Mouse (Mus musculus) CH12.LX (cell line): ENCODE results near the gene Tlx3. TPM values are rescaled to one million over a fixed set of nuclear protein-coding genes. Genes with fewer than 3 reads are reported as not detected.

Experiments
- DNase-seq: peaks from one replicate; pipeline ENCODE4 v3.0.0-alpha.2; 2013; ENCODE audit errors: extremely low read depth
- H3K27ac ChIP-seq: 2 replicates; pipeline ENCODE4 v1.5.1; 2012; ENCODE audit warnings: low read depth, mild to moderate bottlenecking, control low read depth, moderate library complexity; ENCODE audit not compliant: insufficient read depth
- H3K27me3 ChIP-seq: replicated peaks from 2 replicates; pipeline ENCODE3; 2012; ENCODE audit warnings: inconsistent platforms
- H3K36me3 ChIP-seq, 2 experiments: replicated peaks in 1 of 2; 2 replicates each; pipeline versions ENCODE3 to v1.6.1; 2012; ENCODE audit warnings: inconsistent platforms in 1 of 2, low read length in 1 of 2, mild to moderate bottlenecking in 1 of 2, mixed read lengths in 1 of 2, moderate library complexity in 1 of 2; ENCODE audit not compliant: control insufficient read depth in 1 of 2, insufficient read depth in 1 of 2
- H3K4me1 ChIP-seq, 2 experiments: 2 replicates each; pipeline ENCODE4 v1.6.1; 2012; ENCODE audit warnings: inconsistent platforms in 1 of 2, moderate library complexity in 1 of 2; ENCODE audit not compliant: insufficient read depth in 2 of 2, control insufficient read depth in 1 of 2
- H3K4me2 ChIP-seq: 2 replicates; pipeline ENCODE4 v1.6.1; 2012; ENCODE audit warnings: low read depth, mild to moderate bottlenecking, control low read depth; ENCODE audit not compliant: poor library complexity, insufficient read depth, severe bottlenecking
- H3K4me3 ChIP-seq, 3 experiments: fragments of 150-350 bp in 1 of 3; sonication (generic) in 1 of 3; replicated peaks in 1 of 3; 2 replicates each; pipeline versions ENCODE3 to v1.5.1; 2011 to 2012; ENCODE audit warnings: low read depth in 2 of 3, low read length in 2 of 3, mild to moderate bottlenecking in 2 of 3, moderate library complexity in 2 of 3, control low read depth in 1 of 3, improper control_type of control experiment in 1 of 3, inconsistent platforms in 1 of 3, mixed read lengths in 1 of 3; ENCODE audit not compliant: poor library complexity in 1 of 3
- H3K79me2 ChIP-seq: replicated peaks from 2 replicates; pipeline ENCODE4 v1.6.1; 2012; ENCODE audit warnings: mild to moderate bottlenecking, moderate library complexity; ENCODE audit not compliant: control insufficient read depth, poor library complexity, insufficient read depth, severe bottlenecking; ENCODE audit errors: extremely low read depth
- H3K9ac ChIP-seq: 2 replicates; pipeline ENCODE4 v1.6.1; 2012; ENCODE audit warnings: low read depth, mild to moderate bottlenecking, control low read depth, moderate library complexity; ENCODE audit not compliant: insufficient read depth
- H3K9me3 ChIP-seq: replicated peaks from 2 replicates; pipeline ENCODE3; 2012; ENCODE audit warnings: low read length, inconsistent platforms, mixed read lengths
- BHLHE40 ChIP-seq: IDR thresholded peaks from 2 replicates; pipeline ENCODE4 v1.6.1; 2011; ENCODE audit warnings: mild to moderate bottlenecking, low read depth, low read length, improper control_type of control experiment
- CHD1 ChIP-seq: IDR thresholded peaks from 2 replicates; pipeline ENCODE4 v1.6.1; 2012; ENCODE audit warnings: low read depth, low read length, improper control_type of control experiment, inconsistent platforms
- CHD2 ChIP-seq: IDR thresholded peaks from 2 replicates; pipeline ENCODE4 v1.6.1; 2011; ENCODE audit warnings: low read length, improper control_type of control experiment
- CTCF ChIP-seq, 2 experiments: IDR thresholded peaks in 1 of 2; conservative IDR thresholded peaks in 1 of 2; 2 replicates each; pipeline ENCODE4 v1.5.1; 2011 to 2012; ENCODE audit warnings: low read depth in 2 of 2, low read length in 2 of 2, improper control_type of control experiment in 1 of 2, inconsistent platforms in 1 of 2, mild to moderate bottlenecking in 1 of 2, moderate library complexity in 1 of 2
- E2F4 ChIP-seq: IDR thresholded peaks from 2 replicates; pipeline ENCODE4 v1.6.1; 2011; ENCODE audit warnings: low read depth, low read length, improper control_type of control experiment; ENCODE audit not compliant: insufficient replicate concordance
- ELF1 ChIP-seq: IDR thresholded peaks from 2 replicates; pipeline ENCODE4 v1.6.1; 2014; ENCODE audit warnings: low read depth, mild to moderate bottlenecking, inconsistent platforms, low read length, improper control_type of control experiment
- EP300 ChIP-seq: IDR thresholded peaks from 2 replicates; pipeline ENCODE4 v1.6.1; 2011; ENCODE audit warnings: low read length, improper control_type of control experiment
- ETS1 ChIP-seq: conservative IDR thresholded peaks from 2 replicates; pipeline ENCODE4 v1.6.1; 2012; ENCODE audit warnings: low read depth, mild to moderate bottlenecking, inconsistent platforms, low read length, improper control_type of control experiment, moderate library complexity
- GABPA ChIP-seq: IDR thresholded peaks from 2 replicates; pipeline ENCODE4 v1.6.1; 2012; ENCODE audit warnings: low read depth, low read length, improper control_type of control experiment, inconsistent platforms; ENCODE audit not compliant: insufficient replicate concordance
- HCFC1 ChIP-seq: IDR thresholded peaks from 2 replicates; pipeline ENCODE4 v1.6.1; 2012; ENCODE audit warnings: low read depth, mild to moderate bottlenecking, inconsistent platforms, low read length, improper control_type of control experiment
- IRF4 ChIP-seq: IDR thresholded peaks from 2 replicates; pipeline ENCODE4 v1.6.1; 2014; ENCODE audit warnings: low read depth, mild to moderate bottlenecking, inconsistent platforms, low read length, improper control_type of control experiment
- JUN ChIP-seq: IDR thresholded peaks from 2 replicates; pipeline ENCODE4 v1.6.1; 2011; ENCODE audit warnings: low read depth, mild to moderate bottlenecking, low read length, improper control_type of control experiment, moderate library complexity; ENCODE audit not compliant: insufficient read depth
- JUND ChIP-seq: conservative IDR thresholded peaks from 2 replicates; pipeline ENCODE4 v1.6.1; 2011; ENCODE audit warnings: low read depth, low read length, improper control_type of control experiment
- KAT2A ChIP-seq: IDR thresholded peaks from 2 replicates; pipeline ENCODE4 v1.6.1; 2012; ENCODE audit warnings: low read length, improper control_type of control experiment, inconsistent platforms; ENCODE audit not compliant: insufficient replicate concordance
- MAFK ChIP-seq: IDR thresholded peaks from 2 replicates; pipeline ENCODE4 v1.6.1; 2011; ENCODE audit warnings: low read length, improper control_type of control experiment; ENCODE audit not compliant: insufficient replicate concordance
- MAX ChIP-seq: IDR thresholded peaks from 2 replicates; pipeline ENCODE4 v1.6.1; 2011; ENCODE audit warnings: low read length, improper control_type of control experiment
- MAZ ChIP-seq: IDR thresholded peaks from 2 replicates; pipeline ENCODE4 v1.6.1; 2012; ENCODE audit warnings: low read depth, mild to moderate bottlenecking, inconsistent platforms, low read length, improper control_type of control experiment, moderate library complexity
- MXI1 ChIP-seq: IDR thresholded peaks from 2 replicates; pipeline ENCODE4 v1.6.1; 2011; ENCODE audit warnings: mild to moderate bottlenecking, low read depth, low read length, improper control_type of control experiment
- MYC ChIP-seq: IDR thresholded peaks from 2 replicates; pipeline ENCODE4 v1.6.1; 2011; ENCODE audit warnings: low read depth, mild to moderate bottlenecking, improper control_type of control experiment, low read length
- NELFE ChIP-seq: IDR thresholded peaks from 2 replicates; pipeline ENCODE4 v1.6.1; 2011; ENCODE audit warnings: low read depth, low read length, improper control_type of control experiment
- NRF1 ChIP-seq: IDR thresholded peaks from 2 replicates; pipeline ENCODE4 v1.6.1; 2014; ENCODE audit warnings: low read depth, mild to moderate bottlenecking, inconsistent platforms, low read length, improper control_type of control experiment, moderate library complexity
- PAX5 ChIP-seq: IDR thresholded peaks from 2 replicates; pipeline ENCODE4 v1.6.1; 2012; ENCODE audit warnings: low read length, inconsistent platforms, mixed read lengths
- POLR2A ChIP-seq: IDR thresholded peaks from 2 replicates; pipeline ENCODE4 v1.6.1; 2011; ENCODE audit warnings: low read depth, mild to moderate bottlenecking, improper control_type of control experiment, low read length
- POLR2AphosphoS2 ChIP-seq: IDR thresholded peaks from 2 replicates; pipeline ENCODE4 v1.6.1; 2011; ENCODE audit warnings: low read depth, low read length, improper control_type of control experiment
- RAD21 ChIP-seq: IDR thresholded peaks from 2 replicates; pipeline ENCODE4 v1.6.1; 2011; ENCODE audit warnings: low read depth, mild to moderate bottlenecking, low read length, improper control_type of control experiment, moderate library complexity
- RCOR1 ChIP-seq: conservative IDR thresholded peaks from 2 replicates; pipeline ENCODE4 v1.6.1; 2012; ENCODE audit warnings: low read depth, mild to moderate bottlenecking, inconsistent platforms, low read length, improper control_type of control experiment
- SIN3A ChIP-seq: IDR thresholded peaks from 2 replicates; pipeline ENCODE4 v1.6.1; 2012; ENCODE audit warnings: low read length, improper control_type of control experiment, inconsistent platforms
- SMC3 ChIP-seq: IDR thresholded peaks from 2 replicates; pipeline ENCODE4 v1.6.1; 2011; ENCODE audit warnings: low read depth, low read length, improper control_type of control experiment
- TBP ChIP-seq: conservative IDR thresholded peaks from 2 replicates; pipeline ENCODE4 v1.6.1; 2011; ENCODE audit warnings: low read depth, low read length, improper control_type of control experiment
- TCF12 ChIP-seq: IDR thresholded peaks from 2 replicates; pipeline ENCODE4 v1.6.1; 2014; ENCODE audit warnings: low read depth, mild to moderate bottlenecking, inconsistent platforms, low read length, improper control_type of control experiment
- UBTF ChIP-seq: IDR thresholded peaks from 2 replicates; pipeline ENCODE4 v1.6.1; 2012; ENCODE audit warnings: low read depth, mild to moderate bottlenecking, inconsistent platforms, low read length, improper control_type of control experiment, moderate library complexity
- USF1 ChIP-seq: IDR thresholded peaks from 2 replicates; pipeline ENCODE4 v1.6.1; 2014; ENCODE audit warnings: low read depth, mild to moderate bottlenecking, inconsistent platforms, low read length, improper control_type of control experiment
- USF2 ChIP-seq: conservative IDR thresholded peaks from 2 replicates; pipeline ENCODE4 v1.6.1; 2011; ENCODE audit warnings: low read depth, low read length, improper control_type of control experiment
- ZC3H11A ChIP-seq: IDR thresholded peaks from 2 replicates; pipeline ENCODE4 v1.6.1; 2012; ENCODE audit warnings: low read depth, mild to moderate bottlenecking, inconsistent platforms, low read length, improper control_type of control experiment
- ZKSCAN1 ChIP-seq: IDR thresholded peaks from 2 replicates; pipeline ENCODE4 v1.6.1; 2012; ENCODE audit warnings: low read depth, inconsistent platforms, low read length, improper control_type of control experiment, borderline replicate concordance
- ZMIZ1 ChIP-seq: IDR thresholded peaks from 2 replicates; pipeline ENCODE4 v1.6.1; 2012; ENCODE audit warnings: low read depth, mild to moderate bottlenecking, inconsistent platforms, low read length, improper control_type of control experiment
- ZNF384 ChIP-seq: IDR thresholded peaks from 2 replicates; pipeline ENCODE4 v1.6.1; 2012; ENCODE audit warnings: low read depth, low read length, improper control_type of control experiment, inconsistent platforms
- dilution Hi-C: fragments of 300-500 bp; cut with MboI; formaldehyde crosslinking; loops from 2 replicates; pipeline ENCODE4 v1.14.3; 2020; ENCODE audit warnings: low sequenced_read_pairs; ENCODE audit not compliant: extremely low pct_unique_long_range_greater_than_20kb, extremely low pct_ligation_motif_present
- in situ Hi-C: fragments of 300-500 bp; cut with MboI; formaldehyde crosslinking; loops from 3 replicates; pipeline ENCODE4 v1.14.3; 2019; ENCODE audit warnings: low sequenced_read_pairs, low pct_ligation_motif_present, low pct_unique_long_range_greater_than_20kb, mixed read lengths
- polyA plus RNA-seq: library from polyadenylated mRNA; unstranded; fragments of >175 nt; gene quantifications from 2 replicates; pipeline ENCODE4 v1.2.1, GENCODE M21; 2012; ENCODE audit warnings: low read depth; ENCODE audit not compliant: insufficient read length
- total RNA-seq, 2 experiments: library from RNA; depleted of rRNA; stranded (reverse); fragments of 300-350 nt in 1 of 2; fragments of >200 nt in 1 of 2; gene quantifications; 2 replicates each; pipeline ENCODE4 v1.2.3; 2012 to 2014

Tlx3 gene
- total and polyA plus RNA-seq, 3 experiments, result not detected

DNA sequence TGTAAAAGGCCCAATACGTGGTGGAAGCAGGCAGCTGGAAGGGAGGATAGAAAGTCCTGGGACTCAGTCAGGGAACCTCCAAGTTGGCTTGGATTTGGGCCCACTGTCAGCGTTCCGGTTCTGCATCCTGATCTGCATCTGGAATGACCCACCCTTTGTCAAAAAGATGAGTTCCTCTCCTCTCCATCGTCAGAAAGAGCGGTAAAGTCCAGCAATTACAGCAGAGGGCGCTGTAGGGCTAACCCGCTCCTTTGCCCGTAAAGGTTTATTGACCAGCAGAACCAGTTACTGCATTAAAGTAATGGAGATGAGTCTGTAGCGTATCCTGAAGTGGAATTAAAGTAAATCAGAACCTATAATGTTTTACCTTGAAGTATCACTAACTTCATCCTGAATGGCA lies 32.9 kb downstream of the Tlx3 start (continued):
- TF ChIP-seq JUN (no peak), MYC (no peak), NELFE (no peak), IRF4 (no peak), ZKSCAN1 (no peak)
- TF ChIP-seq, all 38 proteins: peak for 4

DNA sequence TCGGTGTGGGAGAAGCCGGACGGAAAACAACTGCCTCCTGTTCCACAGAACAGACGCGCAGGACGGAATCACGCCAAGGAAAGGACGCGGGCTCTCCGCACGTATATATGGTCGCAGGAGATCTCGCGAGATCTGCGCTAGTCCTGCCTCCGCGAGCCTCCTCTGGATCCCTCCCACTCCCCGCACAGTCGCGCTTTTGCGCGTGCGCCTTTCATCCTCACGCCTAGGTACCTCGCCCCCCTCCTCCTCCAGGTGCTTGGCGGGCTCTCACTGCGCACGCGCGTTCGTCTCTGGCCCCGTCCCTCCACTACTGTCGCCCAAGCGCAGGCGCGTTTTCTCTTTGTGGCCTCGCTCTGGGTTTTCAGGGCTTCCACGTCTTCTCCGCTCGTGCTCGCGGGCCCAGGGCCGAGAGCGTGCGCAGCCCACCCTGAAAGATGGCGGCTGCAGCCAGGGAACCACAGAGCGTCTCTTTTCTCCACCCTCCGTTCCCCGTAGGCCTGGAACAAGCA lies 40.3 kb downstream of the Tlx3 start, which contains the start of gene Npm1:
Gene Npm1 (minus strand): TSS at position 209 of the 509 bp plus-strand sequence.
- peak within 1 kb of the TSS; percentile 94 for H3K9ac ChIP-seq
- peak within 1 kb of the TSS; percentile 71 to 86 (median 74) for H3K4me3 ChIP-seq
- H3K27me3 ChIP-seq, result no peaks in the 10 kb centered on the region
- H3K36me3 ChIP-seq, result peaks cover 16 to 41% of the 10 kb centered on the region in 2 experiments
- H3K4me1 ChIP-seq, result peaks cover 0 to 16% of the 10 kb centered on the region in 2 experiments; a peak in 2 of 4 replicates
- DNase-seq, result peak; percentile 100
- peaks cover 43% of the 10 kb centered on the region for H3K79me2 ChIP-seq
- H3K27ac ChIP-seq, result peak within 1 kb of the TSS; percentile 43
- H3K4me2 ChIP-seq, result peak within 1 kb of the TSS; percentile 35
- dilution Hi-C loops, result no loop called here
- H3K9me3 ChIP-seq, result no peaks in the 10 kb centered on the region
- in situ Hi-C loops, result no loop called here
- TF ChIP-seq ETS1 (no peak), IRF4 (no peak; the same call in 1 of the 2 replicates), SMC3 (no peak), NRF1 (peak; percentile 94), ELF1 (no peak; the same call in 1 of the 2 replicates), ZMIZ1 (peak; percentile 99), RAD21 (no peak), BHLHE40 (peak; percentile 39; the same call in 1 of the 2 replicates), NELFE (peak; percentile 100), MYC (peak; percentile 75; the same call in 1 of the 2 replicates), CTCF (conservative IDR thresholded peaks at IDR 0.05 in 1 of 2, IDR thresholded peaks at IDR 0.05 in 1 of 2; ENCODE audit: low read depth in 2 of 2, low read length in 2 of 2) (no peak), ZNF384 (no peak), ZKSCAN1 (no peak), MAFK (no peak), E2F4 (peak; percentile 95), TCF12 (peak; percentile 97), POLR2A (peak; percentile 99), CHD2 (peak; percentile 99), RCOR1 (peak; percentile 9; the same call in 1 of the 2 replicates), SIN3A (peak; percentile 61; the same call in 1 of the 2 replicates), TBP (peak; percentile 99), POLR2AphosphoS2 (peak; percentile 100), HCFC1 (peak; percentile 73), MAX (0 out of 2 replicates have a peak, but pooled peaks have one; percentile 51), MXI1 (peak; percentile 19), GABPA (no peak), EP300 (no peak), JUND (no peak), UBTF (0 out of 2 replicates have a peak, but pooled peaks have one; percentile 72), CHD1 (no peak), USF2 (no peak), KAT2A (peak; percentile 74; the same call in 1 of the 2 replicates), USF1 (no peak), PAX5 (no peak), ZC3H11A (no peak), MAZ (peak; percentile 84)
